Comparison of ENCODE assay signal across 8 mouse cellular contexts in genomic region chr7:113513963-113514649, GRCm38 (mm10). TPM values are rescaled to one million over a fixed set of nuclear protein-coding genes. Genes with fewer than 3 reads are reported as not detected.
A peak's percentile ranks its signal among the peaks of the same experiment; 100 is the strongest.
DNase-seq lines count a peak whose midpoint lies in the region; ATAC-seq and TF ChIP-seq lines count a peak whose summit lies in the region.

No protein-coding gene starts in this region.

- no peaks in the 10 kb centered on the region for H3K9me3 ChIP-seq in liver, embryonic 13.5 days (replicated peaks)

- H3K36me3 ChIP-seq in thymus, adult 2 months (ENCODE audit: control insufficient read depth, insufficient read depth, low read length), result no peaks in the 10 kb centered on the region
- no peaks in the 10 kb centered on the region for H3K36me3 ChIP-seq in liver, embryonic 13.5 days

- ATAC-seq in liver, embryonic 13.5 days (ENCODE audit: low read depth), result peak; percentile 78
- peak; percentile 30 for ATAC-seq in neutrophil, adult 5-6 weeks (ENCODE audit: extremely low read depth, insufficient number of reproducible peaks, low FRiP score, poor library complexity, severe bottlenecking)

- H3K4me3 ChIP-seq in thymus, adult 2 months (ENCODE audit: control insufficient read depth, insufficient read depth, low read length), result peak overlapping the region; percentile 78
- H3K4me3 ChIP-seq in liver, embryonic 13.5 days (replicated peaks), result peak overlapping the region; percentile 86

- DNase-seq in cerebellum, adult 9-10 months, result peak; percentile 48
- no peak for DNase-seq in cerebellum, postnatal 4 days (ENCODE audit: low spot score in 2 of 2)
- no peak for DNase-seq in thymus, adult 2 months
- DNase-seq in thymus, adult 18-20 months, result no peak
- DNase-seq in frontal cortex, postnatal 14 days (ENCODE audit: low spot score in 2 of 2), result peak; percentile 15 to 16
- no peak for DNase-seq in liver, embryonic 13.5 days
- DNase-seq in adrenal gland, postnatal 14 days, result no peak

- H3K4me1 ChIP-seq in thymus, adult 2 months (replicated peaks; ENCODE audit: control insufficient read depth, insufficient read depth, low read length), result 0 out of 2 replicates have a peak, but pooled peaks cover 6% of the 10 kb centered on the region
- H3K4me1 ChIP-seq in liver, embryonic 13.5 days (replicated peaks), result peaks cover 46% of the 10 kb centered on the region

- peak overlapping the region; percentile 4; the same call in 1 of the 2 replicates for H3K27ac ChIP-seq in thymus, adult 2 months (ENCODE audit: control insufficient read depth, insufficient read depth, low read length)
- H3K27ac ChIP-seq in liver, embryonic 13.5 days, result peak overlapping the region; percentile 84

- H3K27me3 ChIP-seq in thymus, adult 2 months (ENCODE audit: control insufficient read depth, insufficient read depth, low read length), result no peaks in the 10 kb centered on the region
- peaks cover 2% of the 10 kb centered on the region; the same call in 1 of the 2 replicates for H3K27me3 ChIP-seq in liver, embryonic 13.5 days

- no peak; the same call in 1 of the 2 replicates for TF ChIP-seq CTCF in thymus, adult 2 months (IDR thresholded peaks at IDR 0.05; ENCODE audit: borderline replicate concordance, control insufficient read depth, extremely low read depth, insufficient read depth, low read length, poor library complexity)

- no peak for TF ChIP-seq POLR2A in thymus, adult 2 months (IDR thresholded peaks at IDR 0.05; ENCODE audit: control insufficient read depth, extremely low read depth, insufficient read depth, low read length, poor library complexity)

- H3K4me2 ChIP-seq in liver, embryonic 13.5 days, result peak overlapping the region; percentile 97

- 2% methylated on average over 45 of the region's 45 CpGs for WGBS in thymus, adult 2 months
- 1% methylated on average over 42 of the region's 45 CpGs for WGBS in liver, embryonic 13.5 days (ENCODE audit: insufficient replicate concordance)

- H3K9ac ChIP-seq in liver, embryonic 13.5 days, result peak overlapping the region; percentile 88

RNA-seq across cellular contexts. Expression of gene Far1, which starts 0.5 kb away (rescaled TPM):
- 14.2 and 16.8 TPM in 2 replicates for polyA plus RNA-seq in thymus, adult 2 months (2012; rRNA removed)
- polyA plus RNA-seq in liver, embryonic 13.5 days (2015; fragmentation: Nextera tagmentation; extraction: Ambion mirVana), result 26.1 and 34.1 TPM in 2 replicates
- 265 and 282 TPM in 2 replicates for total RNA-seq in neutrophil, adult 5-6 weeks (2017)
- 50.2 and 58.3 TPM in 2 replicates for total RNA-seq in adrenal gland, postnatal 14 days (2021)

Comparison
In these comparisons a context has a peak if more than half of its experiments do, and no peak if none do; other contexts are left out.
1. DNase-seq: peak in cerebellum, adult 9-10 months (single experiment) and frontal cortex, postnatal 14 days (2 of 2); none in cerebellum, postnatal 4 days (0 of 2), thymus, adult 2 months (single experiment), thymus, adult 18-20 months (0 of 2), liver, embryonic 13.5 days (single experiment) and adrenal gland, postnatal 14 days (single experiment).